Mouse (Mus musculus): Measurements from ENCODE around the gene Emb. TPM values are rescaled to one million over a fixed set of nuclear protein-coding genes. Genes with fewer than 3 reads are reported as not detected.

Gene Emb
- polyA plus RNA-seq, 1 experiment from 2014 or later = 69.5 TPM

DNA sequence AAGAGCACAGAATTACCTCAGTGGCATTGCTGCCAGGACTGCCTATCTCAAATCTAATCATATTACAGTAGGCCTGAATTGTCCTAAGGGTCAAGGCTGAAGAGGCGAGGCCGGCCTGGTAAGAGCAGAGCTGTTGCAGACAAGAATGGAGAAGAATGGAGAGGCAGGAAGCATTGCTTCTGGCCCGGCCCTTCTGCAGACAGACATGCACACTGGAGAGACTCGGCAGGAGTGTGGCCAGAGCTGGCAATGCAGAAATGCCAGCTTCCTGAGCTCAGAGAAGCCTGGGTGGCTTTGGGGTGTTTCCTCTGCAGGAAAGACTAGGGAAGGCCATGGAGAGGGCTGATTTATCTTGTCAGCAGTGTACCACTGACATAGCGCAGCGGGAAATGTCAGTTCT, 17.2 kb downstream of the Emb start:
- Histone ChIP-seq H3K4me1 (peaks cover 31% of the 10 kb centered on the region), H3K27me3 (ENCODE audit: poor library complexity, severe bottlenecking) (no peaks in the 10 kb centered on the region), H3K4me3 (no peak overlapping the region), H3K9me3 (no peaks in the 10 kb centered on the region), H3K36me3 (replicated peaks) (peaks cover 22% of the 10 kb centered on the region), H3K27ac (no peak overlapping the region)
- WGBS = 88% methylated on average over 6 of the region's 6 CpGs
- DNase-seq (ENCODE audit: extremely low spot score, low spot score) = no peak

DNA sequence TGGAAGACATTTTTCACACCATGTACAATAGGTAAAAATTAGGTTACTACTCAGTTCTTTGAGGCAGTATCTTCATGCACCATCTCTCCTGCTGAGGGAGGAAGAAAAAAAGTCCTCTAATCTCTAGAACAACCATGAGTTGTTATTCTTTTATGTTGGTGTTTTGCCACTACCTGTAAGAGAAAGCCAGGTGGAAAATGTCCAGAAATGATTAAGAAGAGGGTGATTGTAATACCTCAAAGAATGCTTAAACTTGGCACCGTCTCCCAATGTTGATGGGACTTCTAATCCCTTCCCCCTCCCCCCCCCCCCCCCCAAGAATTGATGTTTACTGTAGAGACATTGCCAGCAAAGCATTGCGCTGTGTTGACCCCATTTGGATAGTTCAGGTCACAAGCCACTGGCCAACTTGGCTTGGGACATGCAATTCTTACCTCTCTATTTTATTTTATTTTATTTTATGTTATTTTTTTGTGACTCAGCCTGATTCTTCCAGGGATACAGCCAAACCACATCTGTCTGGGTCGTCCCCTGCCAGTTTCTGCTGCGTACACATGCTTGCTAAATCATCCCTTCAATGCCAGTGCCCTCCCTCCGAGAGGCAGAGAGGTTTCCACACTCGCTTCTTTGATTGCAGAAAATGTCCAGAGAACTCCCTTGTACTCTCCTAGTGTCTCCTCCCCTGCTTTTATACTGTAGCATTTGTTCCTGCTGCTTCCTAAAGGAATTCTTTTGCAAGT, 22.2 kb downstream of the Emb start:
- no peaks in the 10 kb centered on the region for H3K27me3 ChIP-seq (ENCODE audit: poor library complexity, severe bottlenecking)
- no peaks in the 10 kb centered on the region for H3K9me3 ChIP-seq
- peaks cover 13% of the 10 kb centered on the region for H3K4me1 ChIP-seq
- H3K36me3 ChIP-seq (replicated peaks) = peaks cover 30% of the 10 kb centered on the region
- no peak overlapping the region for H3K27ac ChIP-seq
- H3K4me3 ChIP-seq = no peak overlapping the region
- DNase-seq (ENCODE audit: extremely low spot score, low spot score) = no peak
- WGBS = 83% methylated on average over 6 of the region's 6 CpGs

DNA sequence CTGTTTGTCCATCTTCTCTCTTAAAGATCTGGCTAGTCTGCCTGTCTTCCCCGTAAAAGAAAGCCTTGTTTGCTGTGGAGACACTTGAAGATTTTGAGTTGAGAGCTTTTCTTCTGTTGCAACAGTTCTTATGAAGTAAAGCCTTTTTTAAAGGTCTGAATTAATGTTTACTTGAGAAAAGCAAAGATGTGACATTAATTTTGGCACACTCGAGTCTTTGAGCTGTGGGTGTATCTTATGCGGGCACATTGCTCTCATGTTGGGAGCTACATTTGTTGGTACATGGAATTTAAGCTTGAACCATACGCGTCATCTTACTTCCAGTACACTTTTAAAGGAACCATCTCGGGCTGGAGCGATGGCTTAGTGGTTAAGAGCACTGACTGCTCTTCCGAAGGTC, 25.5 kb downstream of the Emb start:
- DNase-seq (ENCODE audit: extremely low spot score, low spot score) = no peak
- 95% methylated on average over 8 of the region's 8 CpGs for WGBS
- no peak overlapping the region for H3K27ac ChIP-seq
- H3K9me3 ChIP-seq = no peaks in the 10 kb centered on the region
- H3K4me1 ChIP-seq = peaks cover 21% of the 10 kb centered on the region
- peaks cover 25% of the 10 kb centered on the region for H3K36me3 ChIP-seq (replicated peaks)
- H3K27me3 ChIP-seq (ENCODE audit: poor library complexity, severe bottlenecking) = no peaks in the 10 kb centered on the region
- no peak overlapping the region for H3K4me3 ChIP-seq

- DNase-seq (ENCODE audit: extremely low spot score, low spot score) = no peak
- Histone ChIP-seq H3K4me1 (peaks cover 21% of the 10 kb centered on the region), H3K27ac (no peak overlapping the region), H3K9me3 (no peaks in the 10 kb centered on the region), H3K4me3 (no peak overlapping the region), H3K27me3 (ENCODE audit: poor library complexity, severe bottlenecking) (no peaks in the 10 kb centered on the region), H3K36me3 (replicated peaks) (peaks cover 26% of the 10 kb centered on the region)
- WGBS = 89% methylated on average over 7 of the region's 7 CpGs
Observed at GRCm38 (mm10) chr13:117234486-117234885, 26.1 kb downstream of the Emb start.

GRCm38 (mm10) chr13:117235530-117236212, 27.3 kb downstream of the Emb start:
- Histone ChIP-seq H3K27ac (peak overlapping the region; percentile 54), H3K4me3 (no peak overlapping the region), H3K36me3 (replicated peaks) (peaks cover 26% of the 10 kb centered on the region), H3K27me3 (ENCODE audit: poor library complexity, severe bottlenecking) (no peaks in the 10 kb centered on the region), H3K9me3 (no peaks in the 10 kb centered on the region), H3K4me1 (peaks cover 21% of the 10 kb centered on the region)
- WGBS = 67% methylated on average over 11 of the region's 11 CpGs
- DNase-seq (ENCODE audit: extremely low spot score, low spot score) = peak; percentile 42

DNA sequence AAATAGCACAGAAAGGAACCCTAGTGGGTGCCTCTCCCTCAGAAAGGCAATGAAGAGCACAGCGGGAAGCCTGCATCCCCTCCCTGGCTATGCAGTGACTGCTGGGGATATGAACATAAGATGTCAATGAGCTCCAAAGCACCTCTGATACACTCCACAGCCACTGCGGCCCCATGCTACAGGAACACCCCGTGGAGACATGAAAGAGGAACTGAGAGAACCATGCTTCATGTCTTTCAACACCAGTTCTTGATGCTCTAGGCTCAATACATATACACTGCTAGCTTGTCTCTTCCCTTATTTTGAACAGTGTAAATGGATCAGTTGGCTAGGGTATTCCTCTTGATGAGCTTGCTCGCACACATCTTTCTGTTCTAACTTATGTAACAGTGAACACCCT, 28.8 kb downstream of the Emb start:
- Histone ChIP-seq H3K27me3 (ENCODE audit: poor library complexity, severe bottlenecking) (no peaks in the 10 kb centered on the region), H3K9me3 (no peaks in the 10 kb centered on the region), H3K4me1 (peaks cover 16% of the 10 kb centered on the region), H3K36me3 (replicated peaks) (peaks cover 26% of the 10 kb centered on the region), H3K4me3 (no peak overlapping the region), H3K27ac (no peak overlapping the region)
- no peak for DNase-seq (ENCODE audit: extremely low spot score, low spot score)
- 95% methylated on average over 4 of the region's 4 CpGs for WGBS

DNA sequence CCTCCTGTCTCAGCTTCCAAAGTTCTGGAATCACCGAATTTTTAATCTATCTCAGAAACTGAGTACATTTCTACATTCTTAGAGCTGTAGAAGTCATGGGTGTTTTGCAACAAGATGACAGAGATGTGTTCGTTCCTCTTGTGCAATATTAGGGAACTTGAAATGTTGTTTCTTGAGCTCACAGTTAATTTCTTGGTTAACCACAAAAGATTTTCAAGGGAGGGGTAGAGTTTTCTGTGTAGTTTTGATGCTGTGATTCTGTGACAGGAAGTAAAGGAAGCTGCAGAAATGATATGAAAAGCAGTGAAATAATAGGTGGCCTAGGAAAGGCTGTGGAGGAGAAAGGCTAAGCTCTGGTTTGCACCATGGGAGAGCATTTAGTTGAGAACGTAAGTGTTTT, 33.7 kb downstream of the Emb start:
- H3K4me3 ChIP-seq = no peak overlapping the region
- peaks cover 11% of the 10 kb centered on the region for H3K36me3 ChIP-seq (replicated peaks)
- 90% methylated on average over 3 of the region's 3 CpGs for WGBS
- H3K9me3 ChIP-seq = no peaks in the 10 kb centered on the region
- DNase-seq (ENCODE audit: extremely low spot score, low spot score) = no peak
- H3K4me1 ChIP-seq = no peaks in the 10 kb centered on the region
- H3K27me3 ChIP-seq (ENCODE audit: poor library complexity, severe bottlenecking) = no peaks in the 10 kb centered on the region
- H3K27ac ChIP-seq = no peak overlapping the region

DNA sequence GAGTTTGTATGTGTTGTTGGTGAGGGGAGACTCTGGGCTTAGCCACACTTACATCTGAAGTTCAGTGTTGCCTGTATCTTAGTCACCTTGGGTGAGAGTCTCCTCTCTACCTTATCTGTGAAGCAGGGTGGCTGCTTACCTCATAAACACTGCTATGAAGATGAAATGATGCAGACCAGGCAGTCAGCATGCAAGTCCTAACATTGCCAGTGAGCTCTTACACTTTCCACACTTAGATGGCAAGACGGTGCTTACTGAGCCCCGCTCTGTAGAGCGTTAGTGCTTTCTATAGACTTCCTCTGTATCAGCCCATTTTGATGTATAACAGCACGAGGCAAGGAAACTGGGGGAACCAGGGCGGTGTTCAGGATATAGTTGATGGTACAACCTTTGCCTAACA, 34.3 kb downstream of the Emb start:
- H3K27ac ChIP-seq = no peak overlapping the region
- no peak overlapping the region for H3K4me3 ChIP-seq
- no peaks in the 10 kb centered on the region for H3K4me1 ChIP-seq
- no peaks in the 10 kb centered on the region for H3K9me3 ChIP-seq
- H3K36me3 ChIP-seq (replicated peaks) = peaks cover 7% of the 10 kb centered on the region; the same call in 1 of the 2 replicates
- WGBS = 95% methylated on average over 5 of the region's 5 CpGs
- H3K27me3 ChIP-seq (ENCODE audit: poor library complexity, severe bottlenecking) = no peaks in the 10 kb centered on the region
- no peak for DNase-seq (ENCODE audit: extremely low spot score, low spot score)

GRCm38 (mm10) chr13:117260704-117261103, 52.4 kb downstream of the Emb start:
- Histone ChIP-seq H3K9me3 (no peaks in the 10 kb centered on the region), H3K4me1 (no peaks in the 10 kb centered on the region; the same call in 1 of the 2 replicates), H3K27ac (no peak overlapping the region), H3K4me3 (no peak overlapping the region), H3K27me3 (ENCODE audit: poor library complexity, severe bottlenecking) (no peaks in the 10 kb centered on the region), H3K36me3 (replicated peaks) (peaks cover 52% of the 10 kb centered on the region)
- WGBS = 89% methylated on average over 4 of the region's 4 CpGs
- no peak for DNase-seq (ENCODE audit: extremely low spot score, low spot score)

- H3K4me3 ChIP-seq = no peak overlapping the region
- 81% methylated on average over 2 of the region's 2 CpGs for WGBS
- H3K36me3 ChIP-seq (replicated peaks) = peaks cover 62% of the 10 kb centered on the region
- H3K27ac ChIP-seq = no peak overlapping the region
- H3K9me3 ChIP-seq = no peaks in the 10 kb centered on the region
- H3K4me1 ChIP-seq = no peaks in the 10 kb centered on the region
- H3K27me3 ChIP-seq (ENCODE audit: poor library complexity, severe bottlenecking) = no peaks in the 10 kb centered on the region
- DNase-seq (ENCODE audit: extremely low spot score, low spot score) = no peak
Observed at GRCm38 (mm10) chr13:117266156-117266555, 57.8 kb downstream of the Emb start.

- H3K27me3 ChIP-seq (ENCODE audit: poor library complexity, severe bottlenecking) = no peaks in the 10 kb centered on the region
- H3K4me3 ChIP-seq = no peak overlapping the region
- WGBS = 96% methylated on average over 14 of the region's 14 CpGs
- peaks cover 66% of the 10 kb centered on the region for H3K36me3 ChIP-seq (replicated peaks)
- DNase-seq (ENCODE audit: extremely low spot score, low spot score) = no peak
- no peaks in the 10 kb centered on the region for H3K9me3 ChIP-seq
- no peak overlapping the region for H3K27ac ChIP-seq
- H3K4me1 ChIP-seq = no peaks in the 10 kb centered on the region
Observed at GRCm38 (mm10) chr13:117267963-117268362, 59.6 kb downstream of the Emb start.

- Histone ChIP-seq H3K4me1 (peaks cover 5% of the 10 kb centered on the region; the same call in 1 of the 2 replicates), H3K27ac (no peak overlapping the region), H3K9me3 (no peaks in the 10 kb centered on the region), H3K4me3 (no peak overlapping the region), H3K36me3 (replicated peaks) (no peaks in the 10 kb centered on the region), H3K27me3 (ENCODE audit: poor library complexity, severe bottlenecking) (no peaks in the 10 kb centered on the region)
- DNase-seq (ENCODE audit: extremely low spot score, low spot score) = no peak
- 89% methylated on average over 4 of the region's 4 CpGs for WGBS
Observed at GRCm38 (mm10) chr13:117284036-117284435, 75.7 kb downstream of the Emb start.

DNA sequence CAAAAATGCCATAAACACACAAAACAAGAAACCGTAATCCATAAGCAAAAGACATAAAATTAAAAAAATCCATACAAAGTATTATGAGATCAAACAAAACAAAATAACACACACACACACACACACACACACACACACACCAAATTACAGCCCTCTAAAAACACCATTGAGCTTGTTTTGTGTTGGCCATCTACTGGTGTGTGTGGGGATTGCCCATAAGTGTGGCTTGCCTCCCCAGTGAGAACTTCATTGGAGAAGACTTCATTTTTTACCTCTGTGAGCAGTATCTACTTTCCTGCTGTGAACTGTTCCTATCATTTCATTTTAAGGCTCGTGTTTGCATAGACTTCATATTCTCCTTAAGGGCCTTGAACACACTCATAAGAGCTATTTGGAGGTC, 78.6 kb downstream of the Emb start:
- Histone ChIP-seq H3K4me3 (no peak overlapping the region), H3K27ac (no peak overlapping the region), H3K27me3 (ENCODE audit: poor library complexity, severe bottlenecking) (no peaks in the 10 kb centered on the region), H3K4me1 (peaks cover 11% of the 10 kb centered on the region; the same call in 1 of the 2 replicates), H3K36me3 (replicated peaks) (no peaks in the 10 kb centered on the region), H3K9me3 (no peaks in the 10 kb centered on the region)
- 92% methylated on average over 2 of the region's 2 CpGs for WGBS
- no peak for DNase-seq (ENCODE audit: extremely low spot score, low spot score)
